Mouse (Mus musculus): ENCODE measurements around the gene Fam171a2. TPM values are rescaled to one million over a fixed set of nuclear protein-coding genes. Genes with fewer than 3 reads are reported as not detected.

Gene Fam171a2
- total RNA-seq, 2 experiments from 2014 or later: 1.6 to 2.7 TPM

GRCm38 (mm10) chr11:102409795-102410330 lies 37.6 kb downstream of the Fam171a2 start:
- DNase-seq: no peak

- no peak for DNase-seq
These were observed 38.3 kb downstream of the Fam171a2 start for GRCm38 (mm10) chr11:102408888-102409794.

- DNase-seq: peak; percentile 97
These were observed 39.1 kb downstream of the Fam171a2 start for GRCm38 (mm10) chr11:102408344-102408876.

- DNase-seq: no peak
These were observed 39.7 kb downstream of the Fam171a2 start, which contains the start of gene Slc25a39 for GRCm38 (mm10) chr11:102407834-102408215. Slc25a39 (minus strand) TSS chr11:102407946.

- peak; percentile 94 for DNase-seq
These were observed 40.3 kb downstream of the Fam171a2 start for GRCm38 (mm10) chr11:102406900-102407833.

GRCm38 (mm10) chr11:102406401-102406800 lies 41.1 kb downstream of the Fam171a2 start:
- no peak for DNase-seq

- DNase-seq: no peak
These were observed 41.8 kb downstream of the Fam171a2 start for GRCm38 (mm10) chr11:102405544-102406285.

- DNase-seq: no peak
These were observed 43.1 kb downstream of the Fam171a2 start for GRCm38 (mm10) chr11:102404161-102405010.

- DNase-seq: no peak
These were observed 43.8 kb downstream of the Fam171a2 start for GRCm38 (mm10) chr11:102403657-102404056.

GRCm38 (mm10) chr11:102401898-102402500 lies 45.5 kb downstream of the Fam171a2 start:
- no peak for DNase-seq

GRCm38 (mm10) chr11:102400513-102401084 lies 46.9 kb downstream of the Fam171a2 start:
- no peak for DNase-seq

- no peak for DNase-seq
These were observed 47.8 kb downstream of the Fam171a2 start for GRCm38 (mm10) chr11:102399610-102400072.

- no peak for DNase-seq
These were observed 48.4 kb downstream of the Fam171a2 start for GRCm38 (mm10) chr11:102399107-102399506.

- DNase-seq: no peak
These were observed 49.3 kb downstream of the Fam171a2 start for GRCm38 (mm10) chr11:102398007-102398825.

- no peak for DNase-seq
These were observed 50.8 kb downstream of the Fam171a2 start for GRCm38 (mm10) chr11:102396671-102397141.

- DNase-seq: no peak
These were observed 51.2 kb downstream of the Fam171a2 start for GRCm38 (mm10) chr11:102396263-102396662.

GRCm38 (mm10) chr11:102395250-102395649 lies 52.2 kb downstream of the Fam171a2 start:
- DNase-seq: no peak

- DNase-seq: no peak
These were observed 52.9 kb downstream of the Fam171a2 start for GRCm38 (mm10) chr11:102394421-102395124.

Measured in gastrocnemius, postnatal 25 days (tissue).